Mouse (Mus musculus) heart, adult 8-10 months (tissue): ENCODE results near the gene Hamp2. TPM values are rescaled to one million over a fixed set of nuclear protein-coding genes. Genes with fewer than 3 reads are reported as not detected.
A peak's percentile ranks its signal among the peaks of the same experiment; 100 is the strongest.

Source experiments
- DNase-seq: peaks from one replicate; pipeline ENCODE4 v3.0.0; 2022; ENCODE audit warnings: low spot score
- total RNA-seq, 4 experiments: library from RNA; stranded (reverse); gene quantifications; 2 replicates each; pipeline ENCODE4 v1.2.4; 2022

Hamp2 gene
- total RNA-seq, 4 experiments from 2014 or later = 3.6 to 9.2 (median 5.7) TPM

- DNase-seq = no peak
These were observed 32.7 kb downstream of the Hamp2 start for GRCm38 (mm10) chr7:30891746-30892145.

GRCm38 (mm10) chr7:30890681-30891080 is 33.8 kb downstream of the Hamp2 start:
- DNase-seq = no peak

- DNase-seq = no peak
These were observed 35.7 kb downstream of the Hamp2 start for GRCm38 (mm10) chr7:30888786-30889185.

- DNase-seq = peak; percentile 4
These were observed 36.8 kb downstream of the Hamp2 start for GRCm38 (mm10) chr7:30887568-30888188.

- no peak for DNase-seq
These were observed 37.6 kb downstream of the Hamp2 start for GRCm38 (mm10) chr7:30886852-30887251.

GRCm38 (mm10) chr7:30884047-30884446 is 40.4 kb downstream of the Hamp2 start:
- DNase-seq = no peak

- no peak for DNase-seq
These were observed 43.1 kb downstream of the Hamp2 start for GRCm38 (mm10) chr7:30881367-30881766.

GRCm38 (mm10) chr7:30880176-30880575 is 44.3 kb downstream of the Hamp2 start, which contains the start of gene Cd22:
TSS of gene Cd22 (minus strand) at chr7:30880342.
- no peak for DNase-seq

- no peak for DNase-seq
These were observed 45.5 kb downstream of the Hamp2 start for GRCm38 (mm10) chr7:30878950-30879349.

- peak; percentile 53 for DNase-seq
These were observed 51.4 kb downstream of the Hamp2 start for GRCm38 (mm10) chr7:30873083-30873482.

Other genes starting within 250 kb of the Hamp2 start
- gene 2200002J24Rik, start 225.8 kb downstream of the Hamp2 start, total RNA-seq = under 1 TPM in 1 of 4 experiments, not detected in 3; 0.82 TPM
- under 1 TPM in 3 of 4 experiments, not detected in 1; 0.09 to 0.28 (median 0.16) TPM for gene Atp4a, start 212.5 kb downstream of the Hamp2 start, total RNA-seq
- gene Tmem147, start 195.1 kb downstream of the Hamp2 start, total RNA-seq = 100 to 1,000 TPM; 229 to 268 (median 258) TPM
- gene Gapdhs, start 181.0 kb downstream of the Hamp2 start, total RNA-seq = not detected
- gene Sbsn, start 173.2 kb downstream of the Hamp2 start, total RNA-seq = 1 to 10 TPM; 1.3 to 4.6 (median 3.0) TPM
- gene Dmkn, start 160.9 kb downstream of the Hamp2 start, total RNA-seq = 1 to 10 TPM in 3 of 4 experiments, under 1 TPM in 1; 0.82 to 1.7 (median 1.4) TPM
- not detected for gene Krtdap, start 136.8 kb downstream of the Hamp2 start, total RNA-seq
- gene Ffar2, start 100.9 kb downstream of the Hamp2 start, total RNA-seq = under 1 TPM in 2 of 4 experiments, not detected in 2; 0.25 to 0.46 TPM
- not detected for gene Ffar3, start 68.5 kb downstream of the Hamp2 start, total RNA-seq
- not detected for gene Ffar1, start 63.1 kb downstream of the Hamp2 start, total RNA-seq
- gene Cd22, start 44.3 kb downstream of the Hamp2 start, total RNA-seq = 1 to 10 TPM in 1 of 4 experiments, under 1 TPM in 3; 0.52 to 1.0 (median 0.71) TPM
- not detected for gene Mag, start 9.8 kb downstream of the Hamp2 start, total RNA-seq
- 10 to 100 TPM in 3 of 4 experiments, 1 to 10 TPM in 1; 9.3 to 31.5 (median 13.6) TPM for gene Hamp, start 19.4 kb upstream of the Hamp2 start, total RNA-seq
- gene Usf2, start 32.1 kb upstream of the Hamp2 start, total RNA-seq = 100 to 1,000 TPM; 102 to 121 (median 107) TPM
- 1 to 10 TPM; 2.6 to 3.8 (median 3.1) TPM for gene Lsr, start 48.8 kb upstream of the Hamp2 start, total RNA-seq
- gene Fam187b, start 49.1 kb upstream of the Hamp2 start, total RNA-seq = under 1 TPM in 2 of 4 experiments, not detected in 2; 0.25 TPM
- 10 to 100 TPM; 22.7 to 35.0 (median 28.4) TPM for gene Fxyd5, start 117.8 kb upstream of the Hamp2 start, total RNA-seq
- 1 to 10 TPM in 2 of 4 experiments, under 1 TPM in 2; 0.49 to 1.5 (median 1.1) TPM for gene Fxyd7, start 126.8 kb upstream of the Hamp2 start, total RNA-seq
- 1,000 to 10,000 TPM in 2 of 4 experiments, 100 to 1,000 TPM in 2; 843 to 1,156 (median 1,037) TPM for gene Fxyd1, start 132.5 kb upstream of the Hamp2 start, total RNA-seq
- gene Lgi4, start 134.7 kb upstream of the Hamp2 start, total RNA-seq = 1 to 10 TPM; 2.6 to 3.8 (median 3.4) TPM
- 1 to 10 TPM in 2 of 4 experiments, under 1 TPM in 2; 0.71 to 4.8 (median 1.6) TPM for gene Fxyd3, start 152.0 kb upstream of the Hamp2 start, total RNA-seq
- 1 to 10 TPM; 2.2 to 3.7 (median 2.6) TPM for gene Hpn, start 190.6 kb upstream of the Hamp2 start, total RNA-seq
- gene Scn1b, start 202.3 kb upstream of the Hamp2 start, total RNA-seq = 10 to 100 TPM; 36.1 to 54.8 (median 38.3) TPM
- gene Gramd1a, start 231.2 kb upstream of the Hamp2 start, total RNA-seq = 10 to 100 TPM; 26.6 to 42.2 (median 33.0) TPM